Mouse (Mus musculus) spleen, postnatal 4 days (tissue): ENCODE measurements at regions not wholly inside any gene's neighbourhood (a gene's known extent, or its start where the extent isn't known, plus 50 kb on each side); places are given as distances from the start of the nearest gene placed in this dataset.

ENCODE experiments used
- DNase-seq, 2 experiments: peaks; one replicate each; pipeline ENCODE4 v3.0.0; 2022; ENCODE audit warnings: low spot score in 2 of 2

GRCm38 (mm10) chr6:100390258-100390910 lies 103.1 kb upstream of the Rybp start:
- DNase-seq: no peak

- no peak for DNase-seq
Observed at GRCm38 (mm10) chr6:100387042-100387441, 99.8 kb upstream of the Rybp start.

GRCm38 (mm10) chr6:100385640-100386039 lies 98.4 kb upstream of the Rybp start:
- DNase-seq: no peak

GRCm38 (mm10) chr6:100381046-100381445 lies 93.8 kb upstream of the Rybp start:
- no peak for DNase-seq

- no peak for DNase-seq
Observed at GRCm38 (mm10) chr6:100380536-100380935, 93.3 kb upstream of the Rybp start.

DNA sequence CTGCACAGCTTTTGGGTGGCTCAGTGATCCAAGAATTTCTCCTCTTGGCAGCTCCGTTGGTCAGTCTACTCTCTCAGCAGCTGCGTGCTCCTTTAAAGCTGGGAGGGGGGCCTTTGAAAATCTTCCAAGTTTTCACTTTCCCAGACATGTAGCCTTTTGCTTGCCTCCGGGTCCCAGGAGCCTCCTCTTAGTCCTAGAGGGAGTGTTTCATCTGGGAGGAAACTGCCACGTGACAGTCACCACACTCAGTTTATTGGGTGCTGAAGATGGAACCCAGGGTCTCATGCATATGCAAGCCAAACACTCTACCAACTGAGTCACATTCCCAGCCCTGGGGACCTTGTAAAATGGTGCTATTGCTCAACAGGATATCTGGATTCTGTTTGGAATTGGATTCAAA lies 92.5 kb upstream of the Rybp start:
- no peak for DNase-seq

- DNase-seq: no peak
Observed at GRCm38 (mm10) chr6:100378533-100378874, 91.2 kb upstream of the Rybp start.

- no peak for DNase-seq
Observed at GRCm38 (mm10) chr6:100377828-100378532, 90.7 kb upstream of the Rybp start.

DNA sequence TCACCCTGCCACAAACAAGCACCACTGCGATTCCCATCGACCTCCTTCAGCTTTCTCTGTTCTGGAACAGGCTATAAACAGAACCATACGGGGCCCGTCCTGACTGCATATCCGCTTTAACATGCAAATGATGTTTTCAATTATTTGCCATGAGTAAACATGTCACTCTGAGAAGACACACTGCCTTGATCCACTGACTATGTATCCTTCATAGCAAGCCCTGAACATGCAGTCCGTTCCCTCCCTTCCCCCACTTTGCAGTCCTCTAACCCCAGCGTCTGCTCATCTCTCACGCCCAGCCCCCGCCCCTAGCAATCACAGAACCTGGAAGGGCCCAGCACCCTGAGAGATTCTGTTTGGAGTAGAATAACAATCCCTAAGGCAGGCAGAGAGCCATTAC lies 89.4 kb upstream of the Rybp start:
- DNase-seq: no peak

GRCm38 (mm10) chr6:100370828-100371227 lies 83.5 kb upstream of the Rybp start:
- DNase-seq: no peak

- DNase-seq: no peak
Observed at GRCm38 (mm10) chr6:100370358-100370757, 83.1 kb upstream of the Rybp start.

DNA sequence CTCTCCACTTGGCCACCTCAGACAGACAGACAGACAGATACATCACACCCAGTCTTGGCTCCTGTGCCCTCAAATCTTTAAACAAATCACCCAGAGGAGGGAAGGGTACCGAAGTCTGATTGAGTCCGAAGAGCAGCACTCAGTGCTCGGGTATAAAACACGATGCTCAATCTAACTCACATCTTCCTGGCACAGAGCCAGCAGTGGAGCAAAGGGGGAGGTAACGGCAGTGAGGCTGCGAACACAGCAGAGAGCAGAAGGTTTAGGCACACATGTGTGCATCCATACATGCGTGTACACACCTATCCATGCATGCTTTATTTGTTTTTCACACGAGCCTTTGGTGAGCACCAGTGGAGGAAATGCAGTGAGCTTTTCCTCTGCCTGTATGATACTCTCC lies 78.9 kb upstream of the Rybp start:
- DNase-seq: no peak

- DNase-seq: no peak
Observed at GRCm38 (mm10) chr6:100365791-100366190, 78.5 kb upstream of the Rybp start.

DNA sequence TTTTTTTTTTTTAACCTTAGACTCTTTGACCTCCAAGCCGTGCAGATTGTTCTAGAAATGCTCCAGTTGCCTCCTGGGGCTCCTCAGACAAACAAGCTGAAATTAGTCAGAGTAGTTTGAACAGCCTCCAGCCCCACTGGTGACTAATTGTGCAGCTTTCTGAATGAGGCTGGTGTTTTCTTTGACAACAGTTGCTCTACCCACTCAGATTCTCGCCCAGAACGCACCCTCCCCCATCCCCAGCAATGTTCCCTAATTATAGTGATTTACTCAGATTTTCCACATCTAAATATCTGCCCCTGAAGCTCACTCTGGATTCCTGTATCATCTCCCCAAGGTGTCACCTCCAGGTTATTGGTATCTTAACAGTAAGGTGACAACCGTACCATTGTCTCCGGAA lies 76.4 kb upstream of the Rybp start:
- no peak for DNase-seq

GRCm38 (mm10) chr6:100356617-100357399 lies 69.5 kb upstream of the Rybp start:
- DNase-seq: no peak

DNA sequence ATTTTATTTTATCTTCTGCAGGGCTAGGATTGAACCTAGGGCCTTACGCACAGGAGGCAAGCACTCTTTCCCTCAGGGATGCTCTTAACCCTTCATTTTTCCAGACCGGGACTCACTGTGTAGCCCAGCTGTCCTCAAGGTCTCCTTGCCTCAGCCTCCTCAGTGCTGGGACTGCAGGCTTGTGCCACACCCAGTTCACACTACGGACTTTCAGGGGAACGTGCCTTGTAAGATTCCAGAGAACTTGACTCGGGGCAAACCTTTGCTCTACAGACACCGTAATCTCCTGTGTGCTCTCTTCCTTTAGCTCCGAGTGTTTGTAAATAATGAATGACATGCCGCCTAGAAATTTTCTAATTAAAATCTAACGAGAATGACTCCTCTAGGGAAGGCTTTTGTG lies 68.6 kb upstream of the Rybp start:
- no peak for DNase-seq

DNA sequence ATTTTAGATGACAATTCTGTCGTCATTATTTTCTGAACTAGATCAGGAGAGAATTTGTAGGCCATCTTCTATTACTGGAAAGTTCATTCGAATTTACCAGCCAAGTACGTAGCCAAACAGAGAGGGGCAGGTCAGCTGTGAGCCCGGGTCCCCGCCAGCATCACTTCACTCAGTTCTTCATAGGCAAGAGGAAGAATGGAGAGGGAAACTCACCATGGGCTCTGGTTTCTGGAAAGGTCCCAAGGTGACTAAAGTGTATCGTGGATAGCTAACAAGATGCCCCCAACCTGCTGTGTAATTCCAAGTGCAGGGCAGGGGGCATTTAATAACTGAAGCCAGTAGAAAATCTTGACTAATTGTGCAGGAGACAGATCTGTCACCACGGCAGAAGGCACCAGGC lies 60.2 kb upstream of the Rybp start:
- no peak for DNase-seq

- DNase-seq: no peak
Observed at GRCm38 (mm10) chr6:100345073-100345472, 57.8 kb upstream of the Rybp start.

DNA sequence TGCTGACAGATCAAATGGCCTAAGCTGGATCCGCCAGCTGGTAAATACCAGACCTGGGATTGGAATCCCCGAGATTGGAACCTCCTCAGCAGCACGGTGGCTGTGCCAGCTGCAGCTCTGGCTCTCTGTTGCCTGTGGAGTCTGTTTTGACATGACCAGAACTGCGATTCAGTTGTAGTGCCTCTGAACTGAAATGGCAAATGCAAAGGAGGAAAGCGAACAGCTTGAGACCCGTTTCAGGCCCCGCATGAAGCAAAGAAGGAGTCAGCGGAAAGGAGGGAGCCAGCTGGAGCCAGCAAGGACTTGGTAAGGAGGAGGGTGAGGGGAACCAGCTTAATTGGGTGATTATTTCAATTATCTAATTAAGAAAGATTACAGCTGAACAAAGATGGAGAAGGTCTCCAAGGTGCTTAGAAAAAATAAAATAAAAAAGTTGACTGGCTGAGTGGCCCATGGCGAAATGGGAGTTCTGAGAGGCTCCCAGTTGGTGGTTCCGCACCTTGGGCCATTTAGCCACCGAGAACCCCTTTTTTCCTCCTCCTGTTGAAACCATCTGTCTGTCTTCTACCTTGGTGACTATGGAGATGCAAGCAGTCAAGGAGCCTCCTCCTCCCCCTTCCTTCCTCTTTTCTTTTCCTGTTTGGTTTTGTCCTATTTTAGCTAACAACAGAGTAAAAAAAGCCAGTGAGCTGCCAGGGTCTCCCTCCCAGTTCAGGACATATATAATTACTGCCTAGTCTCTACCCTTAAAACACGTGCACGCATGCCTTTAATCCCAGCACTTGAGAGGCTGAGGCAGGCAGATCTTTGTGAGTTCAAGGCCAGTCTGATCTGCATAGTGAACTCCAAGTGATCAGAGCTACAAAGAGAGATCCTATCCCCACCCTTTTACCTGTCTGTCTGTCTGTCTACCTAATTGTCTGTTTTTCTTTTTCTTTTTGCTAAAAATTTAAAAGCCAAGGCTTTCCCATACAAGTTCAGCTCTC lies 54.3 kb upstream of the Rybp start:
- DNase-seq: no peak

- DNase-seq: no peak
Observed at GRCm38 (mm10) chr6:100338291-100338690, 51.0 kb upstream of the Rybp start.
